Mouse (Mus musculus) brain, adult 2 months (tissue): ENCODE results near the gene Gna15.

Experiments used
- DNase-seq: peaks from one replicate; pipeline ENCODE4 v3.0.0; 2011; ENCODE audit warnings: low read depth, low spot score

The Gna15 gene

DNA sequence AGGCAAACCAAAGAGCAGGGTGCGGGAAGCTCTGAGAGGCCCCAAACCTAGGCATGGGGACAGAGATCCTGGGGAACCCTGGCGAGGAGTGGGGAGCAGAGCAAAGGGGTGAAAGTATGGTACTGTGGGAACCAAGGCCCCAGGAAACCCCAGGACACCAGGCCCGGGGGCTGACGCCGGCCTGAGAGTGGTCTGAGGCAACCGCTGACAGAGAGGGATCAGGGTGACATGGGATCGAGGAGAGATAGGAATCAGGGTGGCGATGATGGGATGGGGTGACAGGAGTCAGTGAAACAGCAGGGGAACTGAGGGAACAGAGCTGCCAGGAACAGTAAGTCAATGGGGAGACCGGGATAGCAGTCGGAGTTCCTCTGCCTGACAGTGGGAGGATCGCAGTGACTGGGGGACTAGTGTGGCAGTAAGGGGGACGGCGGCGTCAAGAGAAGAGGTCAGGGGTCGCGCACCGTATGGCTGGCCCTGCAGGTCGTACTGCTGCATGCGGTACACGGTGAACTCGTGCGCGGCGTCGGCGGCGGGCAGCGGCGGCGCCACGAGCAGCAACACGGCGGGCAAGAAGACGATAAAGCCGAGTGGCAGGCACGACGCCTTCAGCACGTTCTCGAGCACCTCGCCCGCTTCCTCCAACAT, 28.3 kb downstream of the Gna15 start:
- DNase-seq: peak; percentile 59

DNA sequence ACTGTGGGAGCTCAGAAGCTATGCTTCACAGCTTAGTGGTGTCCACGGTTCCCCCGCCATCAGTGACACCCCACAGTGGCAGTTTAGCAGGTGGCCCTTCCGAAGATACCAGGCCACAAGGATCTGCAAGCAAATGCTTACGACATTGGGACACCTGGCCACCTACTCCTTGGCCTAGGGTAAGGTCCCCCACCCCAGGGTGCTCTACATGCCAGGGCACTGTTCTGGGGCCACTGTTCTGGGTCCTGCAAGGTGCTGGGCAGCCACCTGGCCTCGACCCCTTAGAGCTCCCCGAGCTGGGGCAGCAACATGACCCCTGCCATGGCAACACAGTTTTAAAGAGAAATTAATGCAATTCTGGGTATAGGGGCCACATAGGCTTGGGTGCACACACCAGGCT, 28.9 kb downstream of the Gna15 start:
- no peak for DNase-seq

DNA sequence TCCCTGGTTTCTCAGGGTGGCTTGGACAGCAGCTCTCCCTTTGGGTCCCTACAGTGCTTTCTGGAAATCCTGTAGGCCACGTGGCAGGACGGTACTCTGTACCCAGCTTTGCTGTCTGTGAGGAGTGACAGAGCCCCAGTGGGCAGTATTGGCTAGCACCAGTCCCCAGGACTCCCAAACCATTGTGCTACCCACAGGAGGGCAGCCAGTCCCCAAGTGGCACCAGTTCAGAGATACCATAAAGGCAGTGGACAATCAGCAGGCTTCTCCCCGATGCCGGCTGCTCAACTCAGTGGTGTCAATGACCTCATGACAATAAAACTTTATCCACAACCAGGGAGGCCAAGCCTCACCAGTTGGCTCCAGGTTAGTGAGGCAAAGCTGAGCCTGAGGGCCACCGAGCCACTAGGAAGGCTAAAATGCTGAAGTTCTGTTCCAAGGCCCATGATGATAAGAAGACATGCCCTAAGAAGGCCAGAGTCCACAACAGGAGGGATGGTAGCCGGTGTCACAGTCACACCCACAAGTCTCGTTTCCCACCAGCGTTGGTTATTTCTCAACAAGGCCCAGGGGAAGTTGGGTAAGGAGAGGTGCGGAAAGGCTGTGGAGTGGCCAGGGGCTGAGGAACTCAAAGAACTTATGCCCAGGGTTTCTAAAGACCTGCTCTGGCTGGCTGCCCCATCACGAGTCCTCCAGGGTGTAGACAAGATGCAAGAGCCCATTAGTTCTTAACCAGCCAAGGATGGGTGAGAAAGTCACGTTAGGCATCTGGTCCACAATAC, 29.6 kb downstream of the Gna15 start:
- DNase-seq: no peak

DNA sequence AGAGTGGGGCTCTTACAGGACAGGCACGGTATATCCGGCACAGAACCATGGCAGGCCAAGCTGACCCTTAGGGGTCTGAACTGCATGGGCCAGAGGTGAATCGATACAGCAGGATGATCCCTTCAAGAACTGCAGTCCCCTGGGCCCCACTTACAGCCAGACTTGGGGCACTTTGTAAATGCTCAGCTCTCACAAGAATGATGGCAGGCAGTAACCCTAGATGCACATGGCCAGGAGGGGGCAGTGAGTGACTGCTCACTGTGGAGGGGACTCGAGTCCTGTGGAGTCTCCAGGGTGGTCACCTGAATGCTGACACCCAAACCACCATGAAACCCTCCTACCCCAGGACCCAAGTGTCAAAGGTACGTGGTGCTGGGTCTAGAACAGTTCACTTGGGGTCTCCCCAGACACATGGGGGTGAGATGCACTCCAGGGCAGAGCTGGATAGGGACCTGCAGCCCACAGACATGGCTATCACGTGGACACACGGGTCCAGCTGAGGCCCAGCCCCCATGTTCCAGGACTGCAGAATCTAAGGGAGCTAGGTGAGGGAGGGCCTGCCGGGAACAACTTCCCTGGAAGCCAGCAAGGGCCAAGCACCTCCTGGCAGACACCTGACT, 30.3 kb downstream of the Gna15 start:
- peak; percentile 10 for DNase-seq

DNA sequence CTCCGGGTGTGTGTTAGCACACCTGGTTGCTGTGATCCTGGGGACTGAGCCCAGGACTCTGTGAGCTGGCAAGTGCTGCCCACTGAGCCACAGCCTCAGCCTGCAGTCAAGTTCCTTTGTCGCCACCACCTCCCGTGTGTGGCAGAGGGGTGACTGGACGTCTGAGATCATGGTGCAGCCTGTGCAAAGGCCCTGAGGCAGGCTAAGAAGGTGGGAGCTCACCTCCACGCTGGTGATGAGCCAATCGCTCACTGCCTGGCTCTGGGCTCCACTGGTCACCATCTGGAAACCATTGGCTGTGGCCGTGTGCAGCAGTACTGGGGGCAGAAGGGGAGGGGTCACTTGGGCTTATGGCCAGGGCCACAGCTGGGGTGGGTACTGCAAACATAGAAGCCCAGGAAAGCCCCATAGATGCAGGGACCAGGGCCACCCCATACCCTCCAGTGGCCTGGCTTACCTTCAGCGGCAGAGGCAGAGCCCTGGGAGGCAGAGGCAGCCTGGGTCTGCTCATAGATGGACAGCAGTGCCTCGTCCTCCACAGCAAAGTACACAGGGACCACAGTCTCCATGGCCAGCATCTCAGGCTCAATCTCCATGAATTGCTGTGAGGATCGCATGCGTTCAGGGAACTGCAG, 31.3 kb downstream of the Gna15 start:
- no peak for DNase-seq

DNA sequence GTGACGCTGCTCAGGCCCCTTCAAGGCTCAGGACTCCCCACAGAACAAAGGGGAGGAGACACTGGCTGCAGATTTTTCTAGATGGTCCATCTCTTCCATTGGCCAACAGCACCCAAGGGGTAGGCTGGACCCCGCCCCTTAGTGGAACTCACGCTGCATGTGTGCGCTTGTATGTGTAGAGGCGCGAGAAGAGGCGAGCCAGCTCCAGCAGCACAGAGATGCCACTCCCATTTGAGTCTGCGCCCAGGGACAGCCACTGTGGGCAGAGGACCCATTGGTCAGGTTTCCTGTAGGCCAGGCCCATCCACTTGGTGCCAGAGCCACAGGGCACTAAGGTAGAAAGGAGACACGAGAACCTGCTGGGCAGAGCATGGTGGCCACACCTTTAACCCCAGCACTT, 33.0 kb downstream of the Gna15 start:
- no peak for DNase-seq

DNA sequence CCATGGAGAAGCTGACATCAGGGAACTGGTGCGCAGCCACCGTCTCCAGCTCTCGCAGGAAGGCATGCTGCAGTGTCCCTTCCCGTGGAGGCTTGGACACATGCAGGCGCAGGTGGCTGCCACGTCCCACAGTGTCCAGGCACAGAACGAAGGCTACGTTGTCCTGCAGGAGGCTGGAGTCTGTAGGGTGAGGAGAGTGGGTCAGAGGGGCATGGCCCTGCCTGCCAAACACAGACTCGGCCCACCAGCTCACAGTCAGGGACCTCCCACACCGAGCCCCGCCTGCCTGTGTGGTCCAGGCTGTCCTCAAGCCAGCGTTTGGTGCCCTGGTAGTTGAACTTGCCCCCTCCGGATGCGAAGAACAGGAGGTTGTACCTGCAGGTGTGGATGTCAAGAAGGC, 34.1 kb downstream of the Gna15 start:
- DNase-seq: no peak

DNA sequence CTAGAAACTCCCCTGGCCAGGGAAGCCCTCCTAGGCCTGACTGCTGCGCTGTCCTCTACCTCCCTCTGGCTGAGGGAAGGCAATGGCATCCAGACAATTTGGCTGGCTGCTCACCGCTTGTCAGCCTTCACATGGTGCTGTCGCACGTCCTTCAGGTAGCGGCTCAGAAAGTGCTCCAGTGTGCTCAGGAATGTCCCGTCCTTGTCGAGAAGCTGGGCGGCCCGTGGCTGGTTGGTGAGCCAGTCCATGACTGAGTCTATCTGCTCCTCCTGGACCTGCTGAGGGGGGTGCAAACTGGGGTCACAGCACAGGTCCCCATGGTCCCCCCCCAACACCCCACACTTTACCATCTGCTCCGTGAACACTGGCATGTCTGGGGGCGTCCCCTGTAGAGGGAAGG, 35.9 kb downstream of the Gna15 start:
- DNase-seq: no peak

DNA sequence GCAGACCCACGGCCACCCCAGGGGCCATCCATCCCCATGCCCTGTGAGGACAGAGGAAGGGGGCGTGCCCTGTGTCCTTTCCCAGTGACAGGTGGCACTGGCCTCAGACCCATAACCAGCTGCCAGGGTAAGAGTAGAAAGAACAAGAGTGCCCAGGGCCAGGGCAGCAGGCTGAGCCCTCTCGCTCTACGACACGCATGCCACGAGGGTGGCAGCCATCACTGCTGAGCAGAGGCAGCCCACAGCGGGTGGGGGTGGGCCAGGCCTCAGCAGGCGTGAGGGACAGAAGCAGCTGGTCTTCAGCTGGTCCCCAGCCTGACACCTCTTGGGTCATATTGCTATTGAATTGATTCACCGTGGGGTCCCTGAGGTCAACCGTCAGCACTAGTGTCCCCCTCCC, 37.5 kb downstream of the Gna15 start:
- no peak for DNase-seq

DNA sequence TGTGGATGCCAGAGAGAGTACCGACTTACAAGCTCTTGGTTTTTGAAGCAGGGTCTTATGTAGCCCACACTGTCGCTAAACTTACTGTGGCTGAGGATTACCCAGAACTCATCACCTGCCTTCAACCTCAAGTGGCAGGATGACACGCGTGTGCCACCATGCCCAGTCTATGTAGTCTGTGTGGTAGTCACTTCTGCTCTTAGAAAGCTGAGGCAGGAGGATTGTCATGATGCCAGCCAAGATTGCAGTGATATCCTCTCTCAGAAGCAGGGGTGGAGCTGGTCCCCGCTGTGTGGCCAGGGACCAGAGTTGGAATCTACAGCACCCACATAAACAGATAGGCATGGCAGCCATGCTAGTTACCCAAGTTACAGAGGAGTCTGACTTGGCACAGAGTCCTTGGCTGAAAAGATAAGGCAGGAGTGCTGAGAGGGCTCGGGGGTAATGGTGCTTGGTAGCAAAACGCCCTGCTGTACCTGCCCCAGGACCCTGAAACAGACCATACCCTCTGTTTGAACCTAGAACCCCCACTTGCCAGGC, 38.5 kb downstream of the Gna15 start:
- no peak for DNase-seq

DNA sequence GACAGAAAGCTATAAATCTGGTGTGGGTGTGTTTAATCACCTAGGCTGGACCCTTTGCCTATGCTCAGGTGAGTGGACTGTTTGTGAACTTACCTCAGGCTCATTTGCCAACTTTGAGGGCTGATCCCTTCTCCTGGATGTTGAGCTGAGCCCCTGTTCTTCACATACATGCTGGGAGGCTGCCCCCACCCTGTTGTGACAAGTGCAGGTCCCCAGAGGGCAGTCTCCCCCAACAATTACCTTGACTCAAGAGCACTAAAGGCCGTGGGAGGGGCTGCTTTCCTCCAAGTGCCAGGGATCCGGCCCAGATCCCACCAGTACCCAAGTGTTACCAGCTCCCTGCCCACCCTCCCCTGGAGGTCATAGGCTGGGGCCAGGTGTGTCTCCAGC, 39.0 kb downstream of the Gna15 start:
- no peak for DNase-seq

DNA sequence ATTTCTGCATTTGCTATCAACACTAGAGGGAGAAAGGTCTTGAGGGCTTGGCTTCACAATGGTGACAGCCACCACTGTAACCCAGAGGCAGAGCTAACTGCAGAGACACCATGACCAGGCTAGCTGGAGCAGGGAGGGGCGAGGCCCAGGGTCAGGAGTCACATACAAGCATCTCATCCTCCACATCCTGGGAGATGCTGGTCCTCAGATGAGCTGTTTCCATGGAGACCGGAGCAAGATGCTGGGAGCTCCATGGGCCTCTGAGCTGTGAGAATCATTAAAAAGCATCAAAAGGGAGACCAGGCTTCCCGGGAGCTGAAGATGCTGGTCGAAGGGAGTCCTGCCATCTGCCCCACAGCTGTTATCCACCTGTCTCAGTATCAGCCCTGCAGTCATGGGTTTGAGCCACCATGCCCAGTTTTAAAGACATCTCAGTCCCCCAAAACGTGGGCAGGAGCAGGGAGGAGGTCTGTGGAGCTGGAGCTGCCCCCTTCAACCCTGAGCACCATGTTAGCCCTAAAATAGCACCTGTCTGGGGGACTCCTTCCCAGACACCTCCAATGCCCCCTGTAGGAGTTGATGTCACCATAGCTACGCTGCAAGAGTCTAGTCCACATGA, 39.5 kb downstream of the Gna15 start:
- peak; percentile 78 for DNase-seq

DNA sequence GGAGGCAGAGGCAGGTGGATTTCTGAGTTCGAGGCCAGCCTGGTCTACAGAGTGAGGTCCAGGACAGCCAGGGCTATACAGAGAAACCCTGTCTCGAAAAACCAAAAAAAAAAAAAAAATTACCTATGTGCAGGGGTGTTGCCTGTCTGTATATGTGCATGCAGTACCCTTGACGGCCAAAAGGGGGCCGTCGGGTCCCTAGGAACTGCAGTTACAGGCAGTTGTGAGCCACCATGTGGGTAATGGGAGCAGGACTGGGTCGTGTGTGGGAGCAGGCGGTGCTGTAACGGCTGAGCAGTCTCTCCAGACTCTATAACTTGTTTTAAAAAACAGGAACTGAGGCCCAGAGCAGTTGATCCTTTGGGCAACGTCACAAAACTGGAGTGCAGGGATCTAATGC, 40.0 kb downstream of the Gna15 start:
- peak; percentile 67 for DNase-seq

DNA sequence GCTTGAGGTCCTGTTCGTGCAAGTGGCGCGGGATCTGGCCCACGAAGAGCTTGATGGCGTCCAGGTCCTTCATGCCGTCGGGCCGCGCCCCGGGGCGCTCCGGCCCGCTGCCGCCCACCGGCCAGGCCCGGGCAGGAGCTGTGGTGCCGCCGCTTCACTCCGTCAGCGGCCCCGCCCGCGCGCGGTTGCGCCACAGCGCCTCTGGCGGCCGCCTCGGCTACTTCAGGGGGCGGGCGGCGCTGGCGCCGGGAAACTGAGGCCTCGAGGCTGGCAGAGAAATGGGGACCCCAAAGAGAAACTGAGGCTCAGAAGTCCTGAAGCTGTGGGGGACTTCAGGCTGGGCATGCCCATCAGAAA, 41.5 kb downstream of the Gna15 start, which contains the start of gene Celf5:
TSS of gene Celf5 (minus strand) at position 177 of the 357 bp plus-strand sequence.
- peak; percentile 68 for DNase-seq

DNA sequence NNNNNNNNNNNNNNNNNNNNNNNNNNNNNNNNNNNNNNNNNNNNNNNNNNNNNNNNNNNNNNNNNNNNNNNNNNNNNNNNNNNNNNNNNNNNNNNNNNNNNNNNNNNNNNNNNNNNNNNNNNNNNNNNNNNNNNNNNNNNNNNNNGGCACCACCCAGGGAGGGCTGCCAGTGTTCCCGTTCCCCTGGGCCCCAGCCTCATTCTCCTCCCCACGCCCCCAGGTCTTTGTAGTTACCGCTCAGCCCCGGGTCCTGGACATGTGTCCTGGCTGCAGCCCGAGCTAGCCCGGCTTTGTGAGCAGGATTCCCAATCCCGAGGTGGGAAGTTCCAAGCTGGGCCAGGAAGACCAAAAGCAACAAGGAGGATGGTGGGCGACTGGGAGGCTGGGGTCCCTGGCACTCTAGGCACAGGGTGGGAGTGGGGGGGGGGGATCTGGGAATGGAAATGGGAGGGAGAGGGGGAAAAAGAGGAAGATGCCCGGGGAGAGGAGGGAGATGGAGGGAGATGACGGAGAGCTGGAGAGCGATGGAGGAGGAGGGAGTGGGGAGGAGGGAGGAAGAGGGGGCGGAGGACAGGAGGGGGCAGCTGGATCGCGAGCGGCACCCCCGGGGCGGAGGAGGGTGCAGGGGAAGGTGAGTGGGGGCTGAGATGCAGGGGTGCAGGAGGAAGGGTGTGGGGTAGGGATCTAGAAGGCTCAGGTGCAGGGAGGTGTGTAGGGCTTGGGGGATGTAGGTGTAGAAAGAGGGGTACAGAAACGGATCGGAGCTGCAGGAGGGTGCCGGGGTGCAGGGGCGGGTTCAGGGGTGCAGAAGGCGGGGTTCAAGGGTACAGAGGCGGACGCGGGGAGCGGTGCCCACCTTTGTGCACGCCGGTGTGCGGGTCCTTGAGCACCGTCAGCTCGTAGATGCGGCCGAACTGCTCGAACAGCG, 42.2 kb downstream of the Gna15 start:
- DNase-seq: peak; percentile 75

DNA sequence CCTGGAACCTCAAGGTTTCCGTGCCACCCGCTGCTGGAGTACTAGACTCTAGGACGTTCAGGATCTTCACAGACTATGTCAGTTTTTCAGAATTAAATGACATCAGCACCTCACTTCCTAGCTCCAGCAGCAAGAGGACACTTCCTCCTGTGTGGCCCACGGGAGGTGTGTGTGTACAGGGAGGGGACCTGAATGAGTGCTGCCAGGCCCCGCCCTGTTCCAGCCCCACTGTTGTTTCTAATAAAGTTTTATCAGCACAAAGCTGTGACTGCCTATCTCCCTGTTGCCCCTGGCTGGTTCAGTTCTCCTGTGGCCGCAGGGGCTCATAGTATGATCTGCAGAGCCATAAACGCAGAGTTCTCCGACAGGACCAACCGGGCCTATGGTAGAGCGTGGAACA, 49.6 kb downstream of the Gna15 start:
- DNase-seq: no peak

DNA sequence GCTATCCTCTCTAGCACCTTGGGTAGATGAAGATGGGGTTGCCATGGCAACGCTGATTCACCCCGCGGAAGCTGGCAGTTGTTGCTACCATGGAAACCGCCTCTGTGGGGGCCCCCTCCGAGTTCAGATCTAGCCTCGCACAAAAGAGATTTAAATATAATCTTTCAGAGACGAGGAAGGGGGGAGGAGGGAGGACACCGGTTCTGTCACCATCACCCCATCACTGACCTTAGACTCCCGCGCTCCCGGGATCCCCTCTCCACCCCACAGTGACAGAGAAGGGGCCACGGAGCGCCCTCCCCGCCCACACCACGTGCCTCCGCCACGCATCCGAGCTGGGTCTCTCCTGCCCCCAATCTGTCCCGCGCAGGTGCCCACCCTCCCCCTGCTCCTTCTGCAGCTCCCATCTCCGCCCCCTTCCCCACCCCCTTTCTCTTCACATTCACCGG, 51.0 kb downstream of the Gna15 start:
- DNase-seq: peak; percentile 97

DNA sequence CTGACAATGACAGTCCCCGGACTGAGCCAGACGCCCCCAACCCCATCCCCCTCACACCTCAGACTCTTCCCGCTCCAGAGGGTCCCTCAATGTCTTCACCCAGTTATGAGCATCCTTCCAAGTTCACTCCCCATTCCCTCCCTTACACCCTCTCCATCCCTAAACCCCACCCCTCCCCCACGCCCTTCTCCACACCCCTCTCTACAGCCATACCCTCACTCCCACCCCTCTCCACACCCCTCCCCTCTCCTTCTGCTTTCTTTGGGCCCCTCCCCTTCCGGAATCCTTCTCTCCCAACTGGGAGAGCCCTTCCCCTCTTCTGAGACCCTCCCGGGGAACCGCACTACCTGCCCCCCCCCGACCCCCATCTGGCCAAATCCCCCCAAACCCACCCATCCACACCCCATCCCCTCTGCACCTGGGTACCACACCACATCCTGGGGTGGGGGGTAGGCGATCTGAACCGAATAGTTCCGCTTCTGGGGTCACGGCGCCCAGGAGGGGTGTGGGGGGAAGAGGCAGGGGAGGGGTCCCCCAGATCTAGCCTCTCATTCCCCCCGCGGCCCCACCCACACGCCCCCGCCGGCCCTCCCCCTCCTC, 51.5 kb downstream of the Gna15 start:
- DNase-seq: peak; percentile 56

DNA sequence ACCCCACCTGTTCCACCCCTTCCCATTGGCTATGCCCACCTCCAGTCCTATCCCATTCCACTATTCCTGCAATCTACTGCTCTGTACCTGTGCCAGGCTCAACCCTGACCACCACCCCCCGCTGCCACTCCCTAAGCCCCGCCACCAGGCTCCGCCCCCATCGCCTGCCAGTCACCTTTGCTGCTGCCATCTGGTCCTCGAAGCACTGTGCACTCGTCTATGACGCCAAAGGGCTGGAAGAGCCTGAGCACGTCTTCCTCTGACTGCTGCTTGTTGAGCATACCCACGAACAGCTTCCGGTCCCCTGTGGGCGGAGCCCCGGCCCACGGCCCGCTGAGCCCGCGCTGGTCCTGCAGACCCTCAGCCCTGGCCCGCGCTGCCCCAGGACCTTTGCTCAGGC, 53.6 kb downstream of the Gna15 start:
- DNase-seq: peak; percentile 72

DNA sequence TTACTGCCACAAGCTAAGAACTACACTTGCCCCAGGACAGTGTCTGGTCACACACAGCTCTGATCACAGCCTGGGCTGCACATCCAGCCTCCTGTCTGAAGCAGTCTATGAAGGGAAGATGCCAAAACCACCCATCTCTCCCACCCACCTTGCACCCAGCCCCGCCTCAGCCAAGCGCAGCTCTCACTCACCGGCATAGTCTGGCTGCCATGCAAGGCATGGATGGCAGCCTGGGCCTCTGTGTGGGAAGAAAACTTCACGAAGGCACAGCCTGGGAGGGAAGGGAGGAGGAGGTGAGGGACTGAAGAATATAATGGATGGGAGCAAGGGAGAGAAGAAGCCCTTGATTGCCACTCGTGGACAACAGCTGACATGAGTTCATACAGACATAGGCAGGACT, 54.8 kb downstream of the Gna15 start:
- DNase-seq: peak; percentile 91
